Mouse (Mus musculus) embryonic fibroblast, embryonic 13.5 days (primary cell): ENCODE measurements at regions not wholly inside any gene's neighbourhood (a gene's known extent, or its start where the extent isn't known, plus 50 kb on each side); places are given as distances from the start of the nearest gene placed in this dataset.

ENCODE experiments used
- H3K27ac ChIP-seq: 2 replicates; pipeline ENCODE4 v1.5.1; 2012; ENCODE audit warnings: low read length, control low read depth, inconsistent platforms; ENCODE audit not compliant: insufficient read depth
- H3K4me1 ChIP-seq: 2 replicates; pipeline ENCODE4 v1.6.1; 2011; ENCODE audit warnings: low read length; ENCODE audit not compliant: control insufficient read depth, insufficient read depth
- H3K4me3 ChIP-seq: 2 replicates; pipeline ENCODE4 v1.5.1; 2011; ENCODE audit warnings: mild to moderate bottlenecking, control low read depth, low read length; ENCODE audit not compliant: insufficient read depth
- CTCF ChIP-seq: IDR thresholded peaks from 2 replicates; pipeline ENCODE4 v1.5.1; 2011; ENCODE audit warnings: mild to moderate bottlenecking, control low read depth, low read length, moderate library complexity, borderline replicate concordance; ENCODE audit not compliant: insufficient read depth
- POLR2A ChIP-seq: IDR thresholded peaks from 2 replicates; pipeline ENCODE4 v1.6.1; 2011; ENCODE audit warnings: low read depth, mild to moderate bottlenecking, control low read depth, low read length, moderate library complexity

DNA sequence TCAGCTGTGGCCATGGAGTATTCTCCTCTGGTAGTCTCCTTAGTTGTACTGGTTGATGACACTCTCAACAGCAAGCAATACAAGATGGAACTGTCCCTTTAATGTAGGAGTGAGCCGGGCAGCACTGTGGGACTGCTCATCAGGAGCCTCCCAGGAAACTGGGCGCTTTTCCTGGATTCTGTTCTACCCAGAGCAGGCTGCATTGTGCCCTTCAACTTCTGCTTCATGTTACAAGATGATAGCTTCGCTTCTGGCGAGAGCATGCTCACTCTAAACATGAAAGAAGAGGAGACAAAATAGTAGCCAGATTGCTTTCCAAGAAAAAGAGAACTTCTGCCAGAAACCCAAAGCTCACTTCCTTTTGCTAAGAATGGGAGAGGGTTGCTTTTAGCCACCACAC lies 271.8 kb downstream of the Zfp619 start:
- TF ChIP-seq POLR2A (no peak), CTCF (no peak)
- Histone ChIP-seq H3K4me1 (no peaks in the 10 kb centered on the region), H3K27ac (no peak overlapping the region), H3K4me3 (no peak overlapping the region)

DNA sequence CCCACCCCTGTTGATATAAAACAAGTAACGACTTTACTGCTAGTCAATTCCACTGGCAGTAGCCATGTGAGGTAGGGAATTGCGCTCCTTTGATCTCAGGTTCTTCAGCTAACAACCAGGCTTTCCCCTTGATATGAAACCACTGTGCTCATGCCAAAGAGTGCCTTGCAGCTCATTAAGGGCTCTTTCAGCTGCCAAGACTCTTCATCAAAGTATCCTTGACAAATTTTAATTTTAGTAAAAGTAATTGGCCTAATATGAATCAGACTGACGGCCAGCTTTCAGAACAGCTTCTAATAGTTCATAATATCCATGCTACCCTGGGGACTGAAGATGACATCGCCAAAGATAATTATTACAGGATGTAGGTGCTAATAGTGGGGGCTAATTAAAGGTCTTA lies 272.3 kb downstream of the Zfp619 start:
- Histone ChIP-seq H3K27ac (no peak overlapping the region), H3K4me1 (no peaks in the 10 kb centered on the region), H3K4me3 (no peak overlapping the region)
- TF ChIP-seq CTCF (no peak), POLR2A (no peak)

DNA sequence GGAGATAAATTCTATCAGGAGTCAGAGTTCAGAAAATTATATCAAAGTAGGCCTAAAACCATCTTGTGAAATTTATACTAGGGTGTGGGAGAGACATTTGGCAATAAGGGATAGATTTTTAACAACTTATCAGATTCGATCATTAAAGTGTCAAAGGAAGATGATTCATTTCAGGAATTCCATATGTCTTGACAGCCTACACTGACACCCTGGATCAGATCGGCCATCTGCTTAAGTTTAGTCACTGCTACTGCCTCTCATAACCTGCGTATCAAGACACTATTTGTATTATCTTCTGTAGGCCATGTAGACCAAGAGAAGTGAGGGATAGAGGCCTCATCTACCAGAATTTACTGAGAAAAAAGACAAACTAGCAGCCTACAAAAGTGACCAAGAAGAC lies 277.2 kb downstream of the Zfp619 start:
- TF ChIP-seq CTCF (no peak), POLR2A (no peak)

DNA sequence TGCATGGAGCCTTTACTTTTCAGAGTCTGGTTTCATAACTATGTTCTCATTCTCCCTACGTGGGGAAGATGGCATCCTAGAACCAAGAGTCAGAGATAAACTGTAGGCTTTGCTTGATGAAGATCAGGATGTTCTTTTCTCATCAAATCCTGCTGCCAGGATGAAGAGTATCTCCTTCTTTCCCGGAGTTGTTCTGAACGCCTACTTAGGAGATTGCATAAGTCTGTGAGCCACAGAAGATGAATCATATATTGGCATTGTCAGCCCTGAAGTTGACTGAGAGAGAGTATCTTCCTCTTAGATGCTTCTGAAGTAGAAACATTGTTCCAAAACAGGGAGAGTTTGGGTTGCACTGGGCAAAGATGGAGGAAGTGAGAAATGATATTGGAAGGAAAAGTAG lies 286.7 kb downstream of the Zfp619 start:
- Histone ChIP-seq H3K4me1 (no peaks in the 10 kb centered on the region), H3K27ac (no peak overlapping the region), H3K4me3 (no peak overlapping the region)
- TF ChIP-seq POLR2A, result no peak
- no peak for TF ChIP-seq CTCF

More for the DNA sequence above, 277.2 kb downstream of the Zfp619 start:
- Histone ChIP-seq H3K27ac (no peak overlapping the region), H3K4me3 (no peak overlapping the region), H3K4me1 (no peaks in the 10 kb centered on the region)

DNA sequence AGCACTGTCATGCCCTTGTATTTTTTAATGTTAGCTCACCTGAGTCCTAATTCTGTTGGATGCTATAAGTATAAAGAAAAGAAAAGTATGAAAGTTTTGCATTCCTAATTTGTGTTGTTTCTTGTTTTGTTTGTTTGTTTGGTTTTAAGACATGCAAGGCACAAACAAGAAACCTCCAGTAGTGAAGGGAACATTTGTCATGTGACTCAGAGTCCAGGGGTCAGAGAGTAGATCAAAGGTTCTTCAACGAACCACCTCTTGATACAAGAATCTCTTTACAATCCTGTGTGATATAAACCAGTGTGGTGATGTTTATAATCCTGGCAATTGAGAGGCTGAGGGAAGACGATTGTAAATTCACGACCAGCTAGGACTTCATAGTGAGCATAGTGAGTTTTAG lies 300.5 kb downstream of the Zfp619 start:
- TF ChIP-seq CTCF (no peak), POLR2A (no peak)

DNA sequence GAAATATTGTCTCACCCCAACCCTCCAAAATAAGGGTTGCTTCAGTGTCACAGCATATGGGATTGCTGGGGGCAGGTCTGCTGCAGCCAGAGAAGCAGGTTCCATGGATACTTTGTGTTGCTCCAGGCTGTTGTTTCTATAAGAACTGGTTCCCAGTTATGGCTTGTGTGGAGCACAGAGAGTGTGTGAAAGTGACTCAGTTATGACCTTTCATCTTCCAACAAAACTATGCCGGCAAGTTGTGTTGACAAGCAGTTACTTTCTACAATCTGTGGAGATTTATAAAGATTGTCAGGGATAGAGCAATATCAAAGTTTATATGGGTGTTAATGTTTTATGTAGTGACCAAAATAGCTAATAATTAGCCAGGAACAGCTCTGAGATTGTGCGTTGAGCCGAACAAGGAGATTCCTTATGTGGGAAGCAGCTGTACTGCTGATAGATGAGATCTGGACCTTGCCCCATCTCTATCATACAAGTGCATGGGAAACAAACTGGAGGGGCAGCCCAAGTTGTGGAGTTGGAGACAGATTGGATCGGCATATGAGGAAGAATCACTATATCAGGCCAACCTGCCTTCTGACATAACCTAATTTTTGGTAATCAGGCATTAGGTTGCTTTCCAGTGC lies 305.1 kb downstream of the Zfp619 start:
- H3K27ac ChIP-seq, result no peak overlapping the region
- no peaks in the 10 kb centered on the region for H3K4me1 ChIP-seq
- TF ChIP-seq POLR2A (no peak), CTCF (no peak)
- no peak overlapping the region for H3K4me3 ChIP-seq

More for the DNA sequence above, 300.5 kb downstream of the Zfp619 start:
- H3K4me1 ChIP-seq, result no peaks in the 10 kb centered on the region
- no peak overlapping the region for H3K4me3 ChIP-seq
- no peak overlapping the region for H3K27ac ChIP-seq

DNA sequence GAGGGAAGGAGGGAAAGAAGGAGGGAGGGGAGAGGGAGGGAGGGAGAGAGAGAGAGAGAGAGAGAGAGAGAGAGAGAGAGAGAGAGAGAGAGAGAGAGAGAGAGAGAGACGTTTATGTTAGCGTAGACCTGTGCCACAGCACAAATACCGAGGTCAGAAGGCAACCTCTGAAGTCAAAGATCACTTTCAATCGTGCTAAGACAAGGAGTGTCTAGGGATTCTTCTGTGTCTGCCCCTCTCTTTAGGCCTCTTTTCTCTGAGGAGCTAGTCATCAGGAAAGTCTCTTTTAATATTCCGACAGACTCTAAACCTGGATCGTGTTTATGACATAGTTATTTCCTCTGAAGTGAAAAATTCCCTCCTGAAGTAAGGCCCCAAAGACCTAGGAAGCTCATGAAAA lies 310.8 kb downstream of the Zfp619 start:
- no peak overlapping the region for H3K27ac ChIP-seq
- TF ChIP-seq CTCF, result no peak
- TF ChIP-seq POLR2A, result no peak
- H3K4me3 ChIP-seq, result no peak overlapping the region
- no peaks in the 10 kb centered on the region for H3K4me1 ChIP-seq

DNA sequence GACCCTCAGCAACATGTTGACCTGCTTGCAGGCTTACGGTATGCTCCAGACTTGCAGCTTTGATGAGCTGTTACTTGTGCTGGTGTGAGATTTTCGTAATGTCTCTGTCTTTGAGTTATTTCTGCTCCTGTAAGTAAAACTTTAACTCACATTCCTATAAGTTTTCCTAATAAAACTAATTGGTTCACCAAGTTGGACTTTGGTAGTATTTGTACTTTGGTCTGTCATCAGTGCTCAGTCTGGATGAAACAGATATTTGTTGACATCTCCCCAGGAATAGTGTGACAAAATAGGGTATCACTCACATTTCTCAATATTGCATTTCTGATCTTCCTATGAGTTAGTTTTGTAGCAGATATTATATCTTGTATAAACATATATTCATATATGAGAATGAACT lies 313.3 kb downstream of the Zfp619 start:
- H3K4me1 ChIP-seq, result no peaks in the 10 kb centered on the region
- no peak overlapping the region for H3K27ac ChIP-seq
- H3K4me3 ChIP-seq, result no peak overlapping the region
- no peak for TF ChIP-seq POLR2A
- no peak for TF ChIP-seq CTCF

DNA sequence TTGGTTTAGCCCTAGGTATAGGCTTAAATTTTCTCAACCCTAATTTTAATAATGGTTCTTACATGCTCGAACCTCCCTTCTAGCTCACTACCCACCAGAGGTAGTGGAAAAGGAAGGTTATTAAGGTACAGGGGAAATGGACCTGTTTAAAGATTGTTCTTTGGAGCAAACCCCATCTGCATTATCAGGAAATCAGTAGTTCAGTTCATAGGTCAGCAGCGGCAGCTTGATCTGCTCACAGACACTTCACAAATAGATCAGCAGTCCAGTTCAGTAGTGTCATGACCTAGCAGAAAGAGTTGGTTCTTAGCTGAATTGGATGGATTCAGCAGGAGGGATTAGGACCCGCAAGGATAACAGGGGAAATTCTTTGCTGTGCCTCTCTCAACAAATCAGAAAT lies 324.4 kb downstream of the Zfp619 start:
- no peak overlapping the region for H3K27ac ChIP-seq
- TF ChIP-seq CTCF (no peak), POLR2A (no peak)
- no peaks in the 10 kb centered on the region for H3K4me1 ChIP-seq

DNA sequence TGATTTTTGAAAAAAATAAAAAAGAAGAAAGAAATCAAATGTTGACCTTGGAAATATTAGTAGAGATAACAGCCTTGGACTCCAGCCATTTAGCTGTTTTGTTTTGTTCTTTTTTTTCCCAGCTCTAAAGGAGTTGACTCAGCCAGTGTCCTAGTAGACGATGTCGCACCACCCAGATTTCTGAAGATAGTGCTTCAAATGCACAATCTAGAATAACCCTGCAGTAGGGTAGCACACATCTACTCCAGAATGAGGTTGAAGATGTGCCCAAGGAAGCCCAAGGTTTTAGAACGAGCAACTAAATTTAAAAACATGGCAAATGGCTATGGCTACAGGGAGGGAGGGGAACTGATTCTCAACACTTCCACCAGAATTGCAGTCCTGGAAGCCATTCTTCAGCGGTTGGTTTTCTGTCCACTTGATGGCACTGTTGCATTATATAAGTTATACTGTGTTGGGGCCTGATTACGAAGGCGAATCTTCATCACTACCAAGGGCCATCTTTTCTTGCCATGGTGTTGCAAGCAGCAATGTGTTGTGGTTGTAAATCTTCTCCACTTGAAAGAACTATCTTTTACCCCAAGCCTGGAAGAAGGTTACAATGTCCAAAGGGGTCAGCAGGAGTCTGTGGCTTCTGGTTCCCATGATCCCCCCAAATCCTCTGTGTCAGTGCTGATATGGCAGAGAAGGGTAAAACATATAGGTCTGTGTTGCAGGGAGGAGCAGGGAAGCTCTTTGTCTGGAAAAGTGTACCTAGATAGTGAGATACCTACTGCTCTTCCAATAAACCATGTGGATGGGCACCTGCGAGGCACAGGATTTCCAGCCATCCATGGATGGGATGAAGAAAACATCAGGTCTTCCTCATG lies 330.6 kb downstream of the Zfp619 start:
- Histone ChIP-seq H3K4me1 (no peaks in the 10 kb centered on the region), H3K27ac (no peak overlapping the region), H3K4me3 (no peak overlapping the region)
- no peak for TF ChIP-seq POLR2A
- TF ChIP-seq CTCF, result no peak

More for the DNA sequence above, 324.4 kb downstream of the Zfp619 start:
- no peak overlapping the region for H3K4me3 ChIP-seq
